Mouse (Mus musculus): ENCODE results near the gene Hdgfl3. TPM values are rescaled to one million over a fixed set of nuclear protein-coding genes. Genes with fewer than 3 reads are reported as not detected.
A peak's percentile ranks its signal among the peaks of the same experiment; 100 is the strongest.

The Hdgfl3 gene
- total and polyA plus RNA-seq, 2 experiments from 2014 or later = 7.3 to 10.2 TPM

DNA sequence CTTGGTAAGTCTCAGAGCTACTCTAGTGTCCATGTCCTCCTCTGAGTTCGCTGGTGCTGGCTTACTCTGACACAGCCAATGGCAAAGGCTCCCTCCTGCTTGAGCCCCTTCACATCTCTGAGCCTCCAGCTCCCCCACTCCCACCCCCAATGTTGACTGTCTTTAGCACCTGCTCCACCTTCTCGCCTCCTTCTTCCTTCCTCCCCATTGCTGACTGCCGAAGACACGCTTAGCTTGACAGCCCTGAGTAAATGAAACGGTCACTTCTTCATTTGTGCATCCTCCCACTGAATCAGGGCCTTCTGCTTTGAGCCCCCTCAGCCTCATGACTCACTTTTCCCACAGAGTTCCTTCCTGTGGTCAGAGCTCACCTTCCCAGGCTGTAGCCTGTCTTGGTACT, 73.3 kb downstream of the Hdgfl3 start:
- DNase-seq (ENCODE audit: low spot score) (no peak), ATAC-seq (ENCODE audit: insufficient read depth, low read depth) (no peak)
- Histone ChIP-seq H3K27me3 (ENCODE audit: control insufficient read depth, insufficient read depth, low read length) (no peaks in the 10 kb centered on the region), H3K4me2 (ENCODE audit: low read depth, low read length) (peak overlapping the region; percentile 90; the same call in 1 of the 2 replicates), H3K9ac (replicated peaks; ENCODE audit: low read depth, low read length) (no peak overlapping the region), H3K27ac (ENCODE audit: low read depth) (peak overlapping the region; percentile 50; the same call in 1 of the 2 replicates), H3K4me3 (ENCODE audit: low read depth, low read length) (peak overlapping the region; percentile 70; the same call in 1 of the 2 replicates), H3K9me3 (replicated peaks; ENCODE audit: control insufficient read depth, low read length) (no peaks in the 10 kb centered on the region), H3K4me1 (ENCODE audit: control insufficient read depth, insufficient read depth) (peaks cover 16% of the 10 kb centered on the region), H3K36me3 (replicated peaks; ENCODE audit: control insufficient read depth, insufficient read depth, low read length) (0 out of 2 replicates have a peak, but pooled peaks cover 8% of the 10 kb centered on the region)
- WGBS = 59% methylated on average over 5 of the region's 5 CpGs
- TF ChIP-seq EP300 (IDR thresholded peaks at IDR 0.05; ENCODE audit: low read depth) (no peak), CTCF (IDR thresholded peaks at IDR 0.05; ENCODE audit: low read depth) (no peak)

DNA sequence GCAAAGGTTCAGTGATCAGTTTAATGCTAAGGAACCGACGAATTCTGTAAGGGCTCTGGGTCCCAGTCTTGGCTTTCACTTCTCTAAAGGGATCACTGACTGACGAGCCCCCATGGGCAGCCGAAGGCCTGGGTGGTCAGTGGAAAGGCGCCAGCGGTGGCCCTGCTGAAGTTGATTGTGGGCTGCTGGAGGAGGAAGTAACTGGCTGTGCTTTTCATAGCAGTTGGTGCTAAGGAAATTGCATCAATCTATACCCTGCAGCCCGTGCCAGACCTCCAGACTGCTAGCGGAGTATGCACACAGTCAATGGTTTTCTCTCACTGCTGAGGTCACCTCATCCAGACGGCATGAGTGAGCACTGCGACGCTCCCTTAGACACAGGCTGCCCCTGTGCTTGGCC, 74.2 kb downstream of the Hdgfl3 start:
- Histone ChIP-seq H3K27me3 (ENCODE audit: control insufficient read depth, insufficient read depth, low read length) (no peaks in the 10 kb centered on the region), H3K27ac (ENCODE audit: low read depth) (peak overlapping the region; percentile 50), H3K9me3 (replicated peaks; ENCODE audit: control insufficient read depth, low read length) (no peaks in the 10 kb centered on the region), H3K36me3 (replicated peaks; ENCODE audit: control insufficient read depth, insufficient read depth, low read length) (0 out of 2 replicates have a peak, but pooled peaks cover 4% of the 10 kb centered on the region), H3K4me1 (ENCODE audit: control insufficient read depth, insufficient read depth) (peaks cover 16% of the 10 kb centered on the region), H3K4me2 (ENCODE audit: low read depth, low read length) (peak overlapping the region; percentile 90), H3K9ac (replicated peaks; ENCODE audit: low read depth, low read length) (peak overlapping the region; percentile 75), H3K4me3 (ENCODE audit: low read depth, low read length) (peak overlapping the region; percentile 70)
- no peak for DNase-seq (ENCODE audit: low spot score)
- WGBS = 37% methylated on average over 11 of the region's 11 CpGs
- no peak for TF ChIP-seq EP300 (IDR thresholded peaks at IDR 0.05; ENCODE audit: low read depth)
- no peak for TF ChIP-seq CTCF (IDR thresholded peaks at IDR 0.05; ENCODE audit: low read depth)
- ATAC-seq (ENCODE audit: insufficient read depth, low read depth) = no peak

DNA sequence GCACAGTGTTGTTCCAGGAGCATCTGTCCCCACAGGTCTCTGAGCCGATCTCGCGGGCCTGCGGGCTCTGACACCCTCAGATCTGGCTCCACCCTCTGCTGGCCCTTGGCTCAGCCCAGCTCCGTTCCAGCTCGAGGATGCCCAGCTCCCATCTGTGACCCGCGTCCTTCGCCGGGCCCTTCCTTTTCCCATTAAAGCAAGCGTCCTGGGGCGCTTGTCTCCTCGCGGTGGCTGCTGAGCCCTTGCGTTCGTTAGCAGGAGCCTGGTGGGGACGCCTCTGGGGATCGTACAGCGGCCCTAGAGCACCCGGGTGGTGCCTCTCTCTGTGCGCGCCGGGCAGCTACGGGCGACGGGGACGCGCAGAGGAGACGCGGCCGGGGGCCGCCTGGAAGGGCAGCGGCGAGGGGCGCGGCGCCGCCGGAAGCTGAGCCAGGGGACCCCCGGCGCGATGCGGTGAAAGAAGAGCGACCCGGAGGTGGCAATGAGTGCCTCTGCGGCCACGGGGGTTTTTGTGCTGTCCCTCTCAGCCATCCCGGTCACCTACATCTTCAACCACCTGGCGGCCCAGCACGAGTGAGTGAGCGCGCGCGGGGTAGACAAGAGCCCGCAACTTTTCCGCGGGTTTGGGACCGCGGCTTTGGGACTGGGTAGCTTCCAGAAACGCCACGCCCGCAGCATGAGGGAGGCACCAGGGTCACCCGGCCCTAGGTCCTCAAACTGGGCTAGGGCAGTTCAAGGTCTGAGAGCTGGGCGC, 75.1 kb downstream of the Hdgfl3 start, which contains the start of gene Tm6sf1:
Gene Tm6sf1 (plus strand): TSS at position 34 of the 754 bp plus-strand sequence.
- WGBS = under 1% methylated on average over 58 of the region's 64 CpGs
- peak within 1 kb of the TSS; percentile 50 for H3K27ac ChIP-seq (ENCODE audit: low read depth)
- no peak for TF ChIP-seq CTCF (IDR thresholded peaks at IDR 0.05; ENCODE audit: low read depth)
- TF ChIP-seq EP300 (IDR thresholded peaks at IDR 0.05; ENCODE audit: low read depth) = no peak
- no peaks in the 10 kb centered on the region for H3K9me3 ChIP-seq (replicated peaks; ENCODE audit: control insufficient read depth, low read length)
- peak within 1 kb of the TSS; percentile 90 for H3K4me2 ChIP-seq (ENCODE audit: low read depth, low read length)
- peak within 1 kb of the TSS; percentile 70 for H3K4me3 ChIP-seq (ENCODE audit: low read depth, low read length)
- ATAC-seq (ENCODE audit: insufficient read depth, low read depth) = peak; percentile 63
- DNase-seq (ENCODE audit: low spot score) = peak; percentile 39
- H3K27me3 ChIP-seq (ENCODE audit: control insufficient read depth, insufficient read depth, low read length) = no peaks in the 10 kb centered on the region
- peaks cover 25% of the 10 kb centered on the region for H3K4me1 ChIP-seq (ENCODE audit: control insufficient read depth, insufficient read depth)
- H3K9ac ChIP-seq (replicated peaks; ENCODE audit: low read depth, low read length) = peak within 1 kb of the TSS; percentile 75
- H3K36me3 ChIP-seq (replicated peaks; ENCODE audit: control insufficient read depth, insufficient read depth, low read length) = no peaks in the 10 kb centered on the region

DNA sequence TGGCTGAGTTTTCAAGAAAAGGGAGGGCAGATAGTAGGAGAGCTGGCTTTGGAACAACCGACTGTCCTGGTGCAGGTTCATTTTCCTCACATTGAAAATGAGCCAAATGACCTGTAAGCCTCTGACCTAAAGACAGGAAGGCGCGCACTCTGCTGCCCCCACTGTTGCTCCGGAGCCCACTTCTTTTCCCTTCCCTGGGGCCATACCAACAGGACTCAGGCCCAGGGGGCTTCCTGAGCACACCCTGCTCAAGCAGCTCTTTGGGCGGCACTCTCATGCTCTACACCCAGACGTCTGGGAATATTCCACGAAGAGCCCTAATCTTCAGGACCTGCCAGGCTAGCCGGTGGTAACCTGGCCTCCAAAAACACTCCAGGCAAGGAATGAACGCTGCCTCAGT, 76.0 kb downstream of the Hdgfl3 start:
- no peaks in the 10 kb centered on the region for H3K36me3 ChIP-seq (replicated peaks; ENCODE audit: control insufficient read depth, insufficient read depth, low read length)
- peak overlapping the region; percentile 70 for H3K4me3 ChIP-seq (ENCODE audit: low read depth, low read length)
- peak overlapping the region; percentile 75; the same call in 1 of the 2 replicates for H3K9ac ChIP-seq (replicated peaks; ENCODE audit: low read depth, low read length)
- no peak overlapping the region; the same call in 1 of the 2 replicates for H3K27ac ChIP-seq (ENCODE audit: low read depth)
- ATAC-seq (ENCODE audit: insufficient read depth, low read depth) (no peak), DNase-seq (ENCODE audit: low spot score) (no peak)
- no peaks in the 10 kb centered on the region for H3K27me3 ChIP-seq (ENCODE audit: control insufficient read depth, insufficient read depth, low read length)
- TF ChIP-seq EP300 (IDR thresholded peaks at IDR 0.05; ENCODE audit: low read depth) = no peak
- no peak for TF ChIP-seq CTCF (IDR thresholded peaks at IDR 0.05; ENCODE audit: low read depth)
- H3K4me1 ChIP-seq (ENCODE audit: control insufficient read depth, insufficient read depth) = peaks cover 18% of the 10 kb centered on the region
- no peaks in the 10 kb centered on the region for H3K9me3 ChIP-seq (replicated peaks; ENCODE audit: control insufficient read depth, low read length)
- 24% methylated on average over 9 of the region's 9 CpGs for WGBS
- peak overlapping the region; percentile 90 for H3K4me2 ChIP-seq (ENCODE audit: low read depth, low read length)

DNA sequence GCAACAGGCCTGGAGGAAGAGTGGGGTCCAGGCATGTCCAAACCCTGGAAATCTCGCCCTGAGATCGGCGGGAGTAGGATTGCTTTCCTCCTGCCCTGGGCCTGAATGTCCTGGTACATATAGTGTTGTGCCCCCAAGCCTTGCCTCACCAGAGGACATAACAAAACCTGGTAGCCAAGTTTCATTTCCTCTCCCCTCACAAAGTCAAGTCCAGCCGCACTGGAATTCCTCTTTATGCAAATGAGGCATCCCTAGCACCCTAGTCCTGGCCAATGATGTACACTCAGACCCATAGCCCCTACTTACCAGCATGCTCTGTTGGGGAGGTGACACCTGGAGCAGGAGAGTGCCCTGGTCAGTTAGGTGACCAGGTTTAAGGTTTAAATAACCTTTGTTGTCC, 78.1 kb downstream of the Hdgfl3 start:
- Histone ChIP-seq H3K27ac (ENCODE audit: low read depth) (no peak overlapping the region), H3K9ac (replicated peaks; ENCODE audit: low read depth, low read length) (no peak overlapping the region), H3K27me3 (ENCODE audit: control insufficient read depth, insufficient read depth, low read length) (no peaks in the 10 kb centered on the region), H3K36me3 (replicated peaks; ENCODE audit: control insufficient read depth, insufficient read depth, low read length) (no peaks in the 10 kb centered on the region), H3K4me2 (ENCODE audit: low read depth, low read length) (no peak overlapping the region), H3K4me3 (ENCODE audit: low read depth, low read length) (no peak overlapping the region), H3K9me3 (replicated peaks; ENCODE audit: control insufficient read depth, low read length) (no peaks in the 10 kb centered on the region), H3K4me1 (ENCODE audit: control insufficient read depth, insufficient read depth) (peaks cover 18% of the 10 kb centered on the region)
- 70% methylated on average over 4 of the region's 4 CpGs for WGBS
- no peak for ATAC-seq (ENCODE audit: insufficient read depth, low read depth)
- TF ChIP-seq EP300 (IDR thresholded peaks at IDR 0.05; ENCODE audit: low read depth) (no peak), CTCF (IDR thresholded peaks at IDR 0.05; ENCODE audit: low read depth) (no peak)
- DNase-seq (ENCODE audit: low spot score) = no peak

Data from heart, postnatal 0 days (tissue).